Mouse (Mus musculus) hindbrain, embryonic 15.5 days (tissue): ENCODE data around the gene Olfr283. TPM values are rescaled to one million over a fixed set of nuclear protein-coding genes. Genes with fewer than 3 reads are reported as not detected.
"Not testable (repeated sequence)": the region's sequence is repeated elsewhere in the genome, so short reads cannot be mapped to it uniquely, and the experiment has no call there.

Source experiments
- ATAC-seq: fragments of 200-750 bp; cut with Nextera tagmentation; 2 replicates; pipeline ENCODE4 v1.8.0; 2017; ENCODE audit warnings: low read depth, moderate number of reproducible peaks, moderate TSS enrichment; ENCODE audit not compliant: low FRiP score
- H3K27ac ChIP-seq: fragments of 300-500 bp; sonication (generic); replicated peaks from 2 replicates; pipeline ENCODE4 v1.5.1; 2015; ENCODE audit warnings: mild to moderate bottlenecking, inconsistent platforms
- H3K27me3 ChIP-seq: fragments of 300-500 bp; sonication (generic); 2 replicates; pipeline ENCODE4 v1.6.1; 2015; ENCODE audit warnings: control low read depth, inconsistent platforms
- H3K36me3 ChIP-seq: fragments of 300-500 bp; sonication (generic); 2 replicates; pipeline ENCODE4 v1.6.1; 2015; ENCODE audit warnings: control low read depth, inconsistent platforms
- H3K4me1 ChIP-seq: fragments of 300-500 bp; sonication (generic); replicated peaks from 2 replicates; pipeline ENCODE4 v1.6.1; 2015; ENCODE audit warnings: control low read depth, inconsistent platforms
- H3K4me2 ChIP-seq: fragments of 300-500 bp; sonication (generic); 2 replicates; pipeline ENCODE4 v1.6.1; 2015; ENCODE audit warnings: moderate library complexity, mild to moderate bottlenecking, inconsistent platforms
- H3K4me3 ChIP-seq: fragments of 300-500 bp; sonication (generic); 2 replicates; pipeline ENCODE4 v1.5.1; 2015; ENCODE audit warnings: mild to moderate bottlenecking, inconsistent platforms
- H3K9ac ChIP-seq: fragments of 300-500 bp; sonication (generic); 2 replicates; pipeline ENCODE4 v1.6.1; 2015; ENCODE audit warnings: inconsistent platforms
- H3K9me3 ChIP-seq: fragments of 300-500 bp; sonication (generic); 2 replicates; pipeline ENCODE4 v1.6.1; 2016; ENCODE audit warnings: control low read depth, inconsistent platforms
- WGBS: fragments of 180-500 bp; shearing (Covaris S2); methylation state at CpG from one replicate; pipeline ENCODE4 v1.1.7; 2015; 5-methylcytosine and 5-hydroxymethylcytosine counted together
- polyA plus RNA-seq: library from polyadenylated mRNA; unstranded; fragments of >200 nt; fragmentation: Nextera tagmentation; extraction: Ambion mirVana; gene quantifications from 2 replicates; pipeline ENCODE4 v1.2.1, GENCODE M21; 2015

The Olfr283 gene
- not detected in 2 replicates for polyA plus RNA-seq

GRCm38 (mm10) chr15:98380846-98381245 lies at the start of gene Olfr283:
Gene Olfr283, minus strand, starts transcription at chr15:98380946.
- no peaks in the 10 kb centered on the region for H3K27me3 ChIP-seq
- H3K4me1 ChIP-seq, result no peaks in the 10 kb centered on the region
- H3K4me2 ChIP-seq, result no peak within 1 kb of the TSS
- no peaks in the 10 kb centered on the region for H3K36me3 ChIP-seq
- H3K9me3 ChIP-seq, result no peaks in the 10 kb centered on the region
- no peak within 1 kb of the TSS for H3K4me3 ChIP-seq
- 84% methylated on average over 6 of the region's 6 CpGs for WGBS
- no peak within 1 kb of the TSS for H3K27ac ChIP-seq
- H3K9ac ChIP-seq, result no peak within 1 kb of the TSS
- ATAC-seq, result no peak

GRCm38 (mm10) chr15:98425188-98425587 lies 44.4 kb upstream of the Olfr283 start:
- H3K4me3 ChIP-seq, result no peak overlapping the region
- no peaks in the 10 kb centered on the region for H3K36me3 ChIP-seq
- no peaks in the 10 kb centered on the region for H3K27me3 ChIP-seq
- H3K9me3 ChIP-seq, result no peaks in the 10 kb centered on the region
- H3K9ac ChIP-seq, result no peak overlapping the region
- no peak overlapping the region for H3K27ac ChIP-seq
- ATAC-seq, result no peak
- WGBS, result 75% methylated on average over 7 of the region's 7 CpGs
- H3K4me2 ChIP-seq, result no peak overlapping the region
- H3K4me1 ChIP-seq, result no peaks in the 10 kb centered on the region

DNA sequence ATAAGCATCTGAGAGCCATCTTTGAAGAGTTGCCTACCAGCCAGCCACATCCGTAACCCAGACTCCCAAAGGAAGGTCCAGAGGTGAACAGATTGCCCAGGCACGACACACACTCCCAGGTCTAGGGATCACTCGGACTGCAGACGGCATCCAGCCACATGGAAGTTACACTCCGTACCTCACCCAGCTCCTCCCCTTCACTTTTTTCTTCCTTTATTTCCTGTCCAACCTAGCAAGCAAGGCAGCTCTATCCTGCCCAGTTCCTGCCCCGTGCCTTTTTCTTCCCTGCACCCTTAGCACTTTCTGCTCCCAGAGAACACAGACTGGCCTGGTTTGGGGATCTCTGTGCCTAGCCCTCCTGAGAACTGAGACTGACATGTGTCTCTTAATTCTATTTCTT lies 44.0 kb upstream of the Olfr283 start:
- Histone ChIP-seq H3K27ac (no peak overlapping the region), H3K27me3 (no peaks in the 10 kb centered on the region), H3K9me3 (no peaks in the 10 kb centered on the region), H3K36me3 (no peaks in the 10 kb centered on the region), H3K4me3 (no peak overlapping the region), H3K4me2 (no peak overlapping the region), H3K4me1 (no peaks in the 10 kb centered on the region), H3K9ac (no peak overlapping the region)
- no peak for ATAC-seq
- 79% methylated on average over 6 of the region's 6 CpGs for WGBS

DNA sequence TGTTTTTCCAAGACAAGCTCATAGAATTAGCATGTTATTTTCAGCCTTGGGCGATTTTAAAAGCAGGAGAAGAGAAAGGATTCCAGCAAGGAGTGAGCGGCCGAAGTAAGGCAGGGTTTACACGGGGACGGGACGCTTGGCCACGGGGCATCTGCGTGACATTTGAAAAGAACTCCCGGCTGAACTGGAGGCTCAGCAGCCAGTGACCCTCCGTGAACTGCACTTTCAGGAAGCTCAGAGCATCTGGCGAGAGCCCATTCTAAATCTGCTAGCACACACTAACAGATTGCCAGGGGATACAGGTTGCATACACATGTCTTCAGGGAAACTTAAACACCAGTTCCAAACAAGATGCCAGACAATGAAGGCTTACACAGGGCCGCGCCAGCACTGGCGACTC lies 43.6 kb upstream of the Olfr283 start:
- WGBS, result 72% methylated on average over 14 of the region's 14 CpGs
- Histone ChIP-seq H3K4me2 (no peak overlapping the region), H3K27ac (no peak overlapping the region), H3K36me3 (no peaks in the 10 kb centered on the region), H3K4me1 (no peaks in the 10 kb centered on the region), H3K27me3 (no peaks in the 10 kb centered on the region), H3K9ac (no peak overlapping the region), H3K9me3 (no peaks in the 10 kb centered on the region), H3K4me3 (no peak overlapping the region)
- no peak for ATAC-seq

DNA sequence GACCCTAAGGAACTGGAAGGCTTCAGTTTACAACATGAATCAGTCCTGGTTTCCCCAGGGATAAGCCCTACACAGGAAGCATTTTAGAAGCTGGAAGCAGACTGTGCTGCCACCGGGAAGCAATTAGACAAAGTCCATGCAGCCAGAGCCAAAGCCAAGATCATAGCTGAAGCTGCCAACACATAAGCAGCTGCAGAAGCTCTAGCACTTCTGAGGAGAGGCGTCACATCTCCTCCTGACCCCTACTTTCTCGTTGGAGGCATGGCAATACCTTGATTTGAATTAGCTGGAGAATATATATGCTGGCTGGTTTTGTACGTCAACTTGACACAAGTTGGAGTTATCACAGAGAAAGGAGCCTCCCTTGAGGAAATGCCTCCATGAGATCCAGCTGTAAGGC lies 40.2 kb upstream of the Olfr283 start:
- Histone ChIP-seq H3K4me2 (no peak overlapping the region), H3K36me3 (no peaks in the 10 kb centered on the region), H3K4me1 (no peaks in the 10 kb centered on the region), H3K9ac (no peak overlapping the region), H3K4me3 (no peak overlapping the region), H3K9me3 (no peaks in the 10 kb centered on the region), H3K27ac (no peak overlapping the region), H3K27me3 (no peaks in the 10 kb centered on the region)
- 71% methylated on average over 4 of the region's 4 CpGs for WGBS
- ATAC-seq, result no peak

- WGBS, result 69% methylated on average over 7 of the region's 7 CpGs
- H3K9ac ChIP-seq, result no peak overlapping the region
- no peak overlapping the region for H3K27ac ChIP-seq
- H3K4me3 ChIP-seq, result no peak overlapping the region
- ATAC-seq, result no peak
- H3K36me3 ChIP-seq, result no peaks in the 10 kb centered on the region
- H3K9me3 ChIP-seq, result no peaks in the 10 kb centered on the region
- no peaks in the 10 kb centered on the region for H3K4me1 ChIP-seq
- H3K4me2 ChIP-seq, result no peak overlapping the region
- no peaks in the 10 kb centered on the region for H3K27me3 ChIP-seq
Observed at GRCm38 (mm10) chr15:98418096-98418495, 37.4 kb upstream of the Olfr283 start.

GRCm38 (mm10) chr15:98417285-98417684 lies 36.5 kb upstream of the Olfr283 start:
- not testable (repeated sequence) for H3K27me3 ChIP-seq, ATAC-seq, H3K9me3 ChIP-seq, H3K27ac ChIP-seq, H3K9ac ChIP-seq, H3K4me3 ChIP-seq, H3K36me3 ChIP-seq, H3K4me1 ChIP-seq, H3K4me2 ChIP-seq
- 60% methylated on average over 2 of the region's 3 CpGs for WGBS

DNA sequence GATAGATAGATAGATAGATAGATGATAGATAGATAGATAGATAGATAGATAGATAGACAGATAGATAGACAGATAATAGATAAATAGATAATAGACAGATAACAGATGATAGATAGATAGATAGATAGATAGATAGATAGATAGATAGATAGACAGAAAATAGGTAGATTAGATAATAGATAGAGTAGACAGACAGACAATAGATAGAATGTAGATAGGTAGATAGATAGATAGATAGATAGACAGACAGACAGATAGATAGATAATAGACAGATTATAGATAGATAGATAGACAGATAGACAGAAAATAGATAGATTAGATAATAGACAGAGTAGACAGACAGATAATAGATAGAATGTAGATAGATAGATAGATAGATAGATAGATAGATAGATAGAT lies 36.1 kb upstream of the Olfr283 start:
- not testable (repeated sequence) for H3K9ac ChIP-seq, H3K4me1 ChIP-seq, H3K36me3 ChIP-seq, H3K27me3 ChIP-seq, H3K4me3 ChIP-seq, H3K27ac ChIP-seq, H3K9me3 ChIP-seq, ATAC-seq, H3K4me2 ChIP-seq

DNA sequence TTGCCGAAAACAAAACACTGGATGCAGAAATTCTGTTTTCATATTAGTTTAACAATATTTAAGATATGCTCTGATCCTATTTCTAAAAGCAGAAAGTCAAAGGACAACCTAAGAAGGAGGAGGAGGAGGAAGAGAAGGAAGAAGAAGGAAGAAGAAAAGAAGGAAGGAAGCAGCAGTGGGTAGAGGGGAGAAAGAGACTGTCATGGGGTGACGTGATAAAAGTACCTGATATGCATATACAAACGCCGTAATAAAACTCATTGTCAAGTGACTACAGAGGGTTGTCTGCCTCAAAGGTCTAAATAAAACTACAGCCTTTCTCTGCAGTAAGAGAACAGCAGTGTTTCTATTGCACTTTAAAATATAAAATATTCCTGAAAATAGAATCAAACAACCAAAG lies 35.2 kb upstream of the Olfr283 start:
- ATAC-seq, result no peak
- Histone ChIP-seq H3K27me3 (no peaks in the 10 kb centered on the region), H3K4me2 (no peak overlapping the region), H3K9ac (no peak overlapping the region), H3K36me3 (no peaks in the 10 kb centered on the region), H3K27ac (no peak overlapping the region), H3K4me1 (no peaks in the 10 kb centered on the region), H3K4me3 (no peak overlapping the region), H3K9me3 (no peaks in the 10 kb centered on the region)
- WGBS, result 77% methylated on average over 4 of the region's 4 CpGs

DNA sequence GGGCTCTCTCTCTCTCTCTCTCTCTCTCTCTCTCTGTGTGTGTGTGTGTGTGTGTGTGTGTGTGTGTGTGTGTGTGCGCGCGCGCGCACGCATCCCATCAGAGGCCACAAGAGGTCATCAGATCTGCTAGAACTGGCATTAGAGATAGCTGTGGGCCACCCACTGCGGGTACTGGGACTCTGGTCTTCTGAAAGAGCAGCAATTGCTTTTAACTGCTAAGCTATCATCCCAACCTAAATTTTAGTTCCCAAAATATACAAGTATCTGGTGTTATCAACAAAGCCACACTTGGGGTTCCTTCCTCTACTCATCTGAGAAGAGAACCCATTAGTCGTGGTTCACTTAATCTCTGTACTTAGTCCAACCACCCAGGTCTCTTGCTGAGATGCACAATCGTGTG lies 29.5 kb upstream of the Olfr283 start:
- no peak for ATAC-seq
- Histone ChIP-seq H3K9me3 (no peaks in the 10 kb centered on the region), H3K27ac (no peak overlapping the region), H3K27me3 (no peaks in the 10 kb centered on the region), H3K4me1 (no peaks in the 10 kb centered on the region), H3K4me2 (no peak overlapping the region), H3K36me3 (no peaks in the 10 kb centered on the region), H3K9ac (no peak overlapping the region), H3K4me3 (no peak overlapping the region)
- 91% methylated on average over 9 of the region's 9 CpGs for WGBS

DNA sequence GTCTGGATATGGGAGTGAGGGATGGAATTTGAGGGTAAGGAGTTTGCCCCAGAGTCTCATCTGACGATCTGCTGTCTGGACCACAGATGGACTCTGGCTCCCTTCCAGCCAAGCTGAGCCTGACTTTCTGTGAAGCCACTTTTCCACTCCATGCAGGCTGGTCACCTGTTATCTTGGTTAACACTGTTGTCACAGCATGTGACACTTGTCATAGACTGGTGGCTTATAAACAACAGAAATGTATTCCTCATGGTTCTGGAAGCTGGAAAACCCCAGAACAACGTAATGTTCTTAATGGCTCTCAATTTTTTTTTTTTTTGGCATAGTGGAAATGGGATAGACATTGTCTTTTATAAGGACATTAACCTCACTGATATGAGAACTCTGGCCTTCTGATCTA lies 28.9 kb upstream of the Olfr283 start:
- 84% methylated on average over 2 of the region's 2 CpGs for WGBS
- no peaks in the 10 kb centered on the region for H3K9me3 ChIP-seq
- H3K27me3 ChIP-seq, result no peaks in the 10 kb centered on the region
- H3K4me1 ChIP-seq, result no peaks in the 10 kb centered on the region
- H3K36me3 ChIP-seq, result no peaks in the 10 kb centered on the region
- no peak overlapping the region for H3K27ac ChIP-seq
- H3K4me2 ChIP-seq, result no peak overlapping the region
- no peak for ATAC-seq
- H3K9ac ChIP-seq, result no peak overlapping the region
- H3K4me3 ChIP-seq, result no peak overlapping the region

DNA sequence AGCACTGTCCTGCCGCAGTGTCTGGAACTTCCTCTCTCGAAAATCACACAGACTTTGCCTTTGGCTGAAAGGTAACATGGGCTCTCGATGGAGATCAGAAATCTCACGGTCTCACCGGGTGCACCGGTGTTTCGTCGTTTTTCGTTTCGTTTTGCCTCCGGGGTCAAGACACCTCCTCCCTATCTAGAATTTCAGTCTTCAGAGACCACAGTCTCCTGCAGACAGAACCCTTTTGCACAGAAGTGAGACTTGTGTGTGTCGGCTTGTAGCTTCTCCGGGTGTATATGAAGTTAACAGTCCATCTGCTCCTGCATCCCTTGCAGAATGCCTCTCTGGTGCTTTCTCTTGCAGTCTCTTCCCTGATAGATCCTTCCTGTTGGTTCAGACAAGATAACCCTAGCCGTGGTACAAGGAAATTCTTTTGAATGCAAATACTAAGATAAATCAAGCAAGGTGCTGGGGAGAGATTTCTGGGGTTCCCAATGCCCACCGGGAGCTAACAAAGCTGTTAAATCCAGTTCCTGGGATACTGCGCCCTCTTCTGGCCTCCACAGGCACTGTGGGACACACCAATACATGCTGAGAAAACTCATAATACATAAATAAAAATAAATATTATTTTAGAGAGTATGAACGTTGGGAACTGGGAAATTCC lies 27.8 kb upstream of the Olfr283 start:
- no peaks in the 10 kb centered on the region for H3K36me3 ChIP-seq
- WGBS, result 76% methylated on average over 17 of the region's 17 CpGs

GRCm38 (mm10) chr15:98402356-98402755 lies 21.6 kb upstream of the Olfr283 start:
- H3K27ac ChIP-seq, result no peak overlapping the region
- H3K4me3 ChIP-seq, result no peak overlapping the region
- no peak overlapping the region for H3K4me2 ChIP-seq
- H3K9ac ChIP-seq, result no peak overlapping the region
- no peaks in the 10 kb centered on the region for H3K9me3 ChIP-seq
- no peak for ATAC-seq
- H3K36me3 ChIP-seq, result no peaks in the 10 kb centered on the region
- WGBS, result 87% methylated on average over 10 of the region's 10 CpGs
- H3K4me1 ChIP-seq, result no peaks in the 10 kb centered on the region
- H3K27me3 ChIP-seq, result no peaks in the 10 kb centered on the region

More for the DNA sequence above, 27.8 kb upstream of the Olfr283 start:
- H3K27me3 ChIP-seq, result no peaks in the 10 kb centered on the region
- no peaks in the 10 kb centered on the region for H3K4me1 ChIP-seq
- no peak overlapping the region for H3K4me3 ChIP-seq
- no peak for ATAC-seq
- H3K27ac ChIP-seq, result no peak overlapping the region
- H3K9ac ChIP-seq, result no peak overlapping the region
- H3K9me3 ChIP-seq, result no peaks in the 10 kb centered on the region
- H3K4me2 ChIP-seq, result no peak overlapping the region
